Mouse (Mus musculus) embryonic fibroblast, embryonic 13.5 days (primary cell): ENCODE measurements around the gene Adh5.

Experiments used
- CTCF ChIP-seq: IDR thresholded peaks from 2 replicates; pipeline ENCODE4 v1.5.1; 2011; ENCODE audit warnings: mild to moderate bottlenecking, control low read depth, low read length, moderate library complexity, borderline replicate concordance; ENCODE audit not compliant: insufficient read depth
- POLR2A ChIP-seq: IDR thresholded peaks from 2 replicates; pipeline ENCODE4 v1.6.1; 2011; ENCODE audit warnings: low read depth, mild to moderate bottlenecking, control low read depth, low read length, moderate library complexity

GRCm38 (mm10) chr3:138458441-138458840, 15.5 kb downstream of the Adh5 start:
- TF ChIP-seq CTCF: no peak
- TF ChIP-seq POLR2A: no peak
